Mouse (Mus musculus) forebrain, embryonic 11.5 days (tissue): Measurements from ENCODE around the gene Fancc. TPM values are rescaled to one million over a fixed set of nuclear protein-coding genes. Genes with fewer than 3 reads are reported as not detected.

Experiments used
- ATAC-seq: fragments of 200-750 bp; cut with Nextera tagmentation; replicated peaks from 2 replicates; pipeline ENCODE4 v1.8.0; 2017; ENCODE audit warnings: moderate TSS enrichment; ENCODE audit not compliant: low FRiP score
- DNase-seq: peaks from one replicate; pipeline ENCODE4 v3.0.0-alpha.2; 2017; ENCODE audit warnings: low spot score
- H3K27ac ChIP-seq: fragments of 300-500 bp; sonication (generic); 2 replicates; pipeline ENCODE4 v1.5.1; 2014; ENCODE audit warnings: low read depth, low read length
- H3K27me3 ChIP-seq: fragments of 300-500 bp; sonication (generic); 2 replicates; pipeline ENCODE4 v1.6.1; 2014; ENCODE audit warnings: mild to moderate bottlenecking, low read length, mixed read lengths; ENCODE audit not compliant: control insufficient read depth, insufficient read depth
- H3K36me3 ChIP-seq: fragments of 300-500 bp; sonication (generic); 2 replicates; pipeline ENCODE4 v1.6.1; 2014; ENCODE audit warnings: mild to moderate bottlenecking, low read length, moderate library complexity, mixed read lengths; ENCODE audit not compliant: control insufficient read depth, insufficient read depth
- H3K4me1 ChIP-seq: fragments of 300-500 bp; sonication (generic); replicated peaks from 2 replicates; pipeline ENCODE4 v1.6.1; 2014; ENCODE audit warnings: low read length, mixed read lengths; ENCODE audit not compliant: control insufficient read depth, insufficient read depth
- H3K4me2 ChIP-seq: fragments of 300-500 bp; sonication (generic); 2 replicates; pipeline ENCODE4 v1.6.1; 2014; ENCODE audit warnings: low read depth, mild to moderate bottlenecking, low read length, moderate library complexity, mixed read lengths; ENCODE audit not compliant: severe bottlenecking
- H3K4me3 ChIP-seq: fragments of 300-500 bp; sonication (generic); 2 replicates; pipeline ENCODE4 v1.5.1; 2014; ENCODE audit warnings: low read depth, low read length
- H3K9ac ChIP-seq: fragments of 300-500 bp; sonication (generic); 2 replicates; pipeline ENCODE4 v1.6.1; 2014; ENCODE audit warnings: low read length
- H3K9me3 ChIP-seq: fragments of 300-500 bp; sonication (generic); 2 replicates; pipeline ENCODE4 v1.6.1; 2016; ENCODE audit warnings: low read length, mixed read lengths; ENCODE audit not compliant: control insufficient read depth
- WGBS: fragments of 180-500 bp; shearing (Covaris S2); extraction: QIAGEN DNeasy Blood & Tissue Kit; methylation state at CpG from one replicate; pipeline ENCODE4 v1.1.7; 2014; 5-methylcytosine and 5-hydroxymethylcytosine counted together
- polyA plus RNA-seq: library from polyadenylated mRNA; unstranded; fragments of >200 nt; fragmentation: Nextera tagmentation; extraction: Ambion mirVana; gene quantifications from 2 replicates; pipeline ENCODE4 v1.2.1, GENCODE M21; 2014

Gene Fancc
- 20.4 and 22.5 TPM in 2 replicates for polyA plus RNA-seq

GRCm38 (mm10) chr13:63496646-63497582, at the start of gene Fancc:
Gene Fancc, minus strand, starts transcription at chr13:63497278.
- H3K4me1 ChIP-seq = peaks cover 8% of the 10 kb centered on the region
- 21% methylated on average over 23 of the region's 23 CpGs for WGBS
- H3K9me3 ChIP-seq = no peaks in the 10 kb centered on the region
- H3K27ac ChIP-seq = peak within 1 kb of the TSS; percentile 48
- DNase-seq = peak; percentile 78
- H3K27me3 ChIP-seq = no peaks in the 10 kb centered on the region
- H3K4me2 ChIP-seq = peak within 1 kb of the TSS; percentile 8; the same call in 1 of the 2 replicates
- peak; percentile 89 for ATAC-seq
- H3K9ac ChIP-seq = peak within 1 kb of the TSS; percentile 7; the same call in 1 of the 2 replicates
- H3K36me3 ChIP-seq = no peaks in the 10 kb centered on the region
- no peak within 1 kb of the TSS for H3K4me3 ChIP-seq

- Histone ChIP-seq H3K4me2 (no peak overlapping the region), H3K27ac (no peak overlapping the region), H3K4me3 (no peak overlapping the region), H3K4me1 (peaks cover 26% of the 10 kb centered on the region), H3K27me3 (no peaks in the 10 kb centered on the region; the same call in 1 of the 2 replicates), H3K9me3 (no peaks in the 10 kb centered on the region), H3K9ac (no peak overlapping the region), H3K36me3 (peaks cover 8% of the 10 kb centered on the region; the same call in 1 of the 2 replicates)
- DNase-seq (no peak), ATAC-seq (no peak)
- WGBS = 48% methylated on average over 7 of the region's 7 CpGs
Observed at GRCm38 (mm10) chr13:63545291-63545690, 48.2 kb upstream of the Fancc start.

- Histone ChIP-seq H3K4me3 (no peak overlapping the region), H3K9me3 (no peaks in the 10 kb centered on the region), H3K36me3 (peaks cover 8% of the 10 kb centered on the region; the same call in 1 of the 2 replicates), H3K4me2 (peak overlapping the region; percentile 2; the same call in 1 of the 2 replicates), H3K9ac (no peak overlapping the region), H3K27ac (no peak overlapping the region), H3K4me1 (peaks cover 26% of the 10 kb centered on the region), H3K27me3 (no peaks in the 10 kb centered on the region; the same call in 1 of the 2 replicates)
- no peak for ATAC-seq
- DNase-seq = no peak
- WGBS = 34% methylated on average over 5 of the region's 5 CpGs
Observed at GRCm38 (mm10) chr13:63544967-63545253, 47.8 kb upstream of the Fancc start.

- Histone ChIP-seq H3K27me3 (no peaks in the 10 kb centered on the region; the same call in 1 of the 2 replicates), H3K4me3 (no peak overlapping the region), H3K4me1 (peaks cover 26% of the 10 kb centered on the region), H3K4me2 (peak overlapping the region; percentile 2; the same call in 1 of the 2 replicates), H3K36me3 (peaks cover 13% of the 10 kb centered on the region), H3K27ac (peak overlapping the region; percentile 44; the same call in 1 of the 2 replicates), H3K9me3 (no peaks in the 10 kb centered on the region), H3K9ac (no peak overlapping the region)
- 36% methylated on average over 13 of the region's 13 CpGs for WGBS
- DNase-seq (no peak), ATAC-seq (peak; percentile 51)
Observed at GRCm38 (mm10) chr13:63544119-63544966, 47.3 kb upstream of the Fancc start.

GRCm38 (mm10) chr13:63543459-63543858, 46.4 kb upstream of the Fancc start:
- DNase-seq (no peak), ATAC-seq (no peak)
- no peak overlapping the region for H3K9ac ChIP-seq
- 45% methylated on average over 6 of the region's 6 CpGs for WGBS
- peaks cover 24% of the 10 kb centered on the region for H3K4me1 ChIP-seq
- H3K4me3 ChIP-seq = no peak overlapping the region
- peaks cover 19% of the 10 kb centered on the region for H3K36me3 ChIP-seq
- H3K9me3 ChIP-seq = no peaks in the 10 kb centered on the region
- H3K27me3 ChIP-seq = no peaks in the 10 kb centered on the region; the same call in 1 of the 2 replicates
- 0 out of 2 replicates have a peak overlapping the region, but pooled peaks have one; percentile 34 for H3K27ac ChIP-seq
- no peak overlapping the region for H3K4me2 ChIP-seq

GRCm38 (mm10) chr13:63542796-63543384, 45.8 kb upstream of the Fancc start:
- Histone ChIP-seq H3K36me3 (peaks cover 19% of the 10 kb centered on the region), H3K4me3 (no peak overlapping the region), H3K4me2 (no peak overlapping the region)

GRCm38 (mm10) chr13:63541510-63541909, 44.4 kb upstream of the Fancc start:
- Histone ChIP-seq H3K9me3 (no peaks in the 10 kb centered on the region), H3K36me3 (peaks cover 22% of the 10 kb centered on the region), H3K27me3 (no peaks in the 10 kb centered on the region), H3K4me1 (peaks cover 21% of the 10 kb centered on the region), H3K27ac (no peak overlapping the region), H3K9ac (no peak overlapping the region), H3K4me3 (no peak overlapping the region), H3K4me2 (no peak overlapping the region)
- ATAC-seq (no peak), DNase-seq (no peak)

More at GRCm38 (mm10) chr13:63542796-63543384, 45.8 kb upstream of the Fancc start:
- ATAC-seq (peak; percentile 53), DNase-seq (no peak)
- Histone ChIP-seq H3K9me3 (no peaks in the 10 kb centered on the region), H3K27ac (0 out of 2 replicates have a peak overlapping the region, but pooled peaks have one; percentile 34), H3K9ac (no peak overlapping the region), H3K27me3 (no peaks in the 10 kb centered on the region; the same call in 1 of the 2 replicates), H3K4me1 (peaks cover 24% of the 10 kb centered on the region)
- 34% methylated on average over 3 of the region's 3 CpGs for WGBS

GRCm38 (mm10) chr13:63540584-63540983, 43.5 kb upstream of the Fancc start:
- no peak for DNase-seq
- 89% methylated on average over 12 of the region's 12 CpGs for WGBS

More at GRCm38 (mm10) chr13:63540584-63540983, 43.5 kb upstream of the Fancc start:
- no peak overlapping the region for H3K4me3 ChIP-seq
- H3K9ac ChIP-seq = no peak overlapping the region
- no peak overlapping the region for H3K4me2 ChIP-seq
- no peaks in the 10 kb centered on the region for H3K27me3 ChIP-seq
- H3K27ac ChIP-seq = no peak overlapping the region
- peaks cover 22% of the 10 kb centered on the region for H3K36me3 ChIP-seq
- no peak for ATAC-seq
- no peaks in the 10 kb centered on the region for H3K9me3 ChIP-seq
- H3K4me1 ChIP-seq = peaks cover 20% of the 10 kb centered on the region
